Mouse (Mus musculus): ENCODE results near the gene Slc6a6. TPM values are rescaled to one million over a fixed set of nuclear protein-coding genes. Genes with fewer than 3 reads are reported as not detected.
A peak's percentile ranks its signal among the peaks of the same experiment; 100 is the strongest.

Gene Slc6a6
- polyA plus RNA-seq, 2 experiments: 7.5 to 8.0 TPM

DNA sequence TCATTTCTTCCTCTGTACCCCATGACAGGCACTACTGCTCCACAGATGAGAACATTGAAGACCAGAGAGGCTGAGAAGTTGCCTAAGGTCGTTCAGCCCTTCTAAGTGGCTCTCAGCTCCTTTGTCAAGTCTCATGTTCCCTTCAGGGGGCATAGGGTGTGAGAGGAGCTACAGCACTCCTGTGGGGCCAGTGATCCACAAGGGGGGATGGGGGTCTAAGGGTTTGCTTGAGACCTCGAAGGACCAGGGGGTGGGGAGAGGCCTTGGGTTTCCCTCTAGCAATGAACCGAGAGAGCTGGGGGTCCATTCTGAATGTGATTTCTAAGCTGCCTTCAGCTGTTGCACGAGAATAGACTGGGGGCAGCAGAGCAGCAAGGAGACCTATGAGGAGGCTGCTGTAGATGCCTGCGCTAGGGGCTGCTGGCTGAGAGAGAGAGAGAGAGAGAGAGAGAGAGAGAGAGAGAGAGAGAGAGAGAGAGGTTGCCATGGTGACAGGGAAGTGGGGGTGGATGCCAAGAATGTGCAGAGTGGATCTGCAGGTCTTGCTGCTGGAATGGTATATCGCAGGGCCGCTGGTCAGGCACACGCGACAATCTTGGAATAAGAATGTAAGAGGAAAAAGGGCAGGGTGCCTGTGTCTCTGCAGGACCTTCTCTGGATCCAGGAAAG is 36.1 kb downstream of the Slc6a6 start:
- Histone ChIP-seq H3K9me3 (ENCODE audit: control insufficient read depth, low read length) (no peaks in the 10 kb centered on the region), H3K4me3 (ENCODE audit: insufficient read depth in 1 of 2, low read depth in 2 of 2, low read length in 2 of 2) (no peak overlapping the region), H3K27ac (no peak overlapping the region), H3K4me1 (replicated peaks; ENCODE audit: control insufficient read depth in 2 of 2, insufficient read depth in 2 of 2, low read length in 1 of 2) (peaks cover 0 to 12% of the 10 kb centered on the region in 2 experiments; a peak in 1 of 4 replicates), H3K36me3 (replicated peaks; ENCODE audit: control insufficient read depth, insufficient read depth, low read depth) (peaks cover 5% of the 10 kb centered on the region; the same call in 1 of the 2 replicates), H3K4me2 (ENCODE audit: low read depth) (no peak overlapping the region), H3K27me3 (ENCODE audit: control insufficient read depth, insufficient read depth, low read length) (no peaks in the 10 kb centered on the region), H3K9ac (replicated peaks) (no peak overlapping the region)
- ATAC-seq (ENCODE audit: insufficient read depth) (no peak), DNase-seq (ENCODE audit: low read depth in 3 of 3, low spot score in 3 of 3) (no peak)
- 61% methylated on average over 9 of the region's 9 CpGs for WGBS (ENCODE audit: insufficient replicate concordance)
- no peak for TF ChIP-seq CTCF (IDR thresholded peaks at IDR 0.05; ENCODE audit: low read depth)
- no peak for TF ChIP-seq EP300 (IDR thresholded peaks at IDR 0.05; ENCODE audit: low read depth)

DNA sequence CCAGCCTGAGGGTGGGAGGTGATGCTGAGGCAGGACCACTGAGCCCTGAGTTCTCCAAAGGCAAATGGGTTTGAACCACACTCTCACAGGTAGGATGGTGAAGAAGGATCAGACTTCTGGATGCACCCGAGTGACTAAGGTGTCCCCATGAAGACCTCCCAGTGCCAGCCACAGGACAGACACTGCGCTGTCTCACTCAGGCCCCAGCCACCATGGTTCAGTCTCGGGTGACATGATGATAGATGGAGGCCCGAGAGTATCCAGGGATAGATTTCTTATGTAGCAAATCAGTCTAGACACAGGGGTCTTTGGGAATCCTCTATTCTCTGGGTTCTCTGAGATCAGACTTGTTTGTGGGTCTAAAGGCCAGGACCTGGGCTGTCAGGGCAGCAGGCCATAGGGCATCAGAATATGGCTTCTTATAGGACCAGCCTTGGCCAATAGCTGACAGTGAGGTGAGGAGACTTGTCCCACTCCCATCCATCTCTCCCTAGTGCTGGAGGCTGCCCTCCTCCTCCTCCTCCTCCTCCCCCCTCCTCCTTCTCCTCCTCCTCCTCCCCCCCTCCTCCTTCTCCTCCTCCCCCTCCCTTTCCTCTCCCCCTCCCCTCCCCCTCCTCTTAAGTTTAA is 36.8 kb downstream of the Slc6a6 start:
- no peak overlapping the region for H3K9ac ChIP-seq (replicated peaks)
- H3K27ac ChIP-seq: no peak overlapping the region
- WGBS (ENCODE audit: insufficient replicate concordance): 58% methylated on average over 4 of the region's 4 CpGs
- H3K4me1 ChIP-seq (replicated peaks; ENCODE audit: control insufficient read depth in 2 of 2, insufficient read depth in 2 of 2, low read length in 1 of 2): peaks cover 0 to 12% of the 10 kb centered on the region in 2 experiments; a peak in 1 of 4 replicates
- TF ChIP-seq EP300 (IDR thresholded peaks at IDR 0.05; ENCODE audit: low read depth) (no peak), CTCF (IDR thresholded peaks at IDR 0.05; ENCODE audit: low read depth) (no peak)
- ATAC-seq (ENCODE audit: insufficient read depth) (no peak), DNase-seq (ENCODE audit: low read depth in 3 of 3, low spot score in 3 of 3) (no peak)
- no peaks in the 10 kb centered on the region for H3K9me3 ChIP-seq (ENCODE audit: control insufficient read depth, low read length)
- H3K36me3 ChIP-seq (replicated peaks; ENCODE audit: control insufficient read depth, insufficient read depth, low read depth): peaks cover 5% of the 10 kb centered on the region; the same call in 1 of the 2 replicates
- H3K4me3 ChIP-seq (ENCODE audit: insufficient read depth in 1 of 2, low read depth in 2 of 2, low read length in 2 of 2): no peak overlapping the region
- no peaks in the 10 kb centered on the region for H3K27me3 ChIP-seq (ENCODE audit: control insufficient read depth, insufficient read depth, low read length)
- H3K4me2 ChIP-seq (ENCODE audit: low read depth): no peak overlapping the region

DNA sequence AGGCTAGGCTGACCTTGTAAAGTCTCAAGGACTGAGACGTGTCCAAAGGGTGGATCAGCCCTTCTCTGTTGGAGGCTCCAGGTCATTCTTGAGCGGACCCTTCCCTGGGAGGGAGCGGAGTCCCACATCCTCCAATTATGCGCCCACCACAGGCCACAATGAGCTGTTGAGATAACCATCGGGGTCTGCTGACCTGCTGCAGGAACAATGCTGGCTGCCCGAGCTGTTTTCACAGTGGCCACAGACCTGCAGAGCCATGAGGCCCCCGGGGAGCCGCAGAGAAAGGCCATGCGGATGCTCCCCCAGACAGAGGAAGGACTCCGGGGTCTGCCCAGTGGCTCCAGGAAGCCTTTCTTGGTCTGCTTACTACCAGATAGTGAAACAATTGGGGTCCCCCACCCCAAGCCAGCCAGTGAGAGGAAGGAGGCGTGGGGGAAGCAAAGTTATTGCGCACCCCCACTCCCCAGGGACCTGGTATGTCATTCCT is 37.4 kb downstream of the Slc6a6 start:
- Histone ChIP-seq H3K9ac (replicated peaks) (no peak overlapping the region), H3K4me3 (ENCODE audit: insufficient read depth in 1 of 2, low read depth in 2 of 2, low read length in 2 of 2) (no peak overlapping the region), H3K36me3 (replicated peaks; ENCODE audit: control insufficient read depth, insufficient read depth, low read depth) (peaks cover 5% of the 10 kb centered on the region; the same call in 1 of the 2 replicates), H3K4me1 (replicated peaks; ENCODE audit: control insufficient read depth in 2 of 2, insufficient read depth in 2 of 2, low read length in 1 of 2) (peaks cover 0 to 12% of the 10 kb centered on the region in 2 experiments; a peak in 1 of 4 replicates), H3K27ac (no peak overlapping the region), H3K4me2 (ENCODE audit: low read depth) (no peak overlapping the region), H3K9me3 (ENCODE audit: control insufficient read depth, low read length) (no peaks in the 10 kb centered on the region), H3K27me3 (ENCODE audit: control insufficient read depth, insufficient read depth, low read length) (no peaks in the 10 kb centered on the region)
- TF ChIP-seq EP300 (IDR thresholded peaks at IDR 0.05; ENCODE audit: low read depth) (no peak), CTCF (IDR thresholded peaks at IDR 0.05; ENCODE audit: low read depth) (no peak)
- DNase-seq (ENCODE audit: low read depth in 3 of 3, low spot score in 3 of 3) (no peak), ATAC-seq (ENCODE audit: insufficient read depth) (no peak)
- 51% methylated on average over 12 of the region's 12 CpGs for WGBS (ENCODE audit: insufficient replicate concordance)

DNA sequence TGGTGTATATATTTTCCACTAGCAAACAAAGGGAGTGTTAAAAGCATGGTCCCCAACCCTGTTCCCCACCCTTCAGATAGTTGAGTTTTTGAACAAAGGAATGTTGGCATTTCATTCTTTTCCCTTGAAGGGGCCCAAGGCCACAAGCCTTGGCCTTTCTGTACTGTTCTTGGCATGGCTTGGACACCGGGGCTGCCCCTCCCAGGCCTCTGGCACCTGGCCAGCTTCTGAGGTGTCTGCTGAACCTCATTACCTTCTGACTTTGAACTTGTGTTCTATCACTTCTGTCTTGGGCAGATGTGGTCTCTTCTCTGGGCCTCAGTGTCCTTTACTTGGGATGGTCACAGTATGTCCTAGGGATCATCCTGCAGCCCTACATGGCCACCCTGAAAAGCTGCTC is 43.5 kb downstream of the Slc6a6 start:
- WGBS (ENCODE audit: insufficient replicate concordance): 52% methylated on average over 1 of the region's 1 CpGs
- no peak overlapping the region for H3K4me2 ChIP-seq (ENCODE audit: low read depth)
- H3K27me3 ChIP-seq (ENCODE audit: control insufficient read depth, insufficient read depth, low read length): no peaks in the 10 kb centered on the region
- no peak overlapping the region for H3K9ac ChIP-seq (replicated peaks)
- peaks cover 5% of the 10 kb centered on the region for H3K36me3 ChIP-seq (replicated peaks; ENCODE audit: control insufficient read depth, insufficient read depth, low read depth)
- H3K27ac ChIP-seq: no peak overlapping the region
- H3K9me3 ChIP-seq (ENCODE audit: control insufficient read depth, low read length): no peaks in the 10 kb centered on the region
- ATAC-seq (ENCODE audit: insufficient read depth): no peak
- H3K4me3 ChIP-seq (ENCODE audit: insufficient read depth in 1 of 2, low read depth in 2 of 2, low read length in 2 of 2): no peak overlapping the region
- H3K4me1 ChIP-seq (replicated peaks; ENCODE audit: control insufficient read depth in 2 of 2, insufficient read depth in 2 of 2, low read length in 1 of 2): no peaks in the 10 kb centered on the region
- TF ChIP-seq EP300 (IDR thresholded peaks at IDR 0.05; ENCODE audit: low read depth) (no peak), CTCF (IDR thresholded peaks at IDR 0.05; ENCODE audit: low read depth) (no peak)
- DNase-seq (ENCODE audit: low read depth in 3 of 3, low spot score in 3 of 3): no peak

DNA sequence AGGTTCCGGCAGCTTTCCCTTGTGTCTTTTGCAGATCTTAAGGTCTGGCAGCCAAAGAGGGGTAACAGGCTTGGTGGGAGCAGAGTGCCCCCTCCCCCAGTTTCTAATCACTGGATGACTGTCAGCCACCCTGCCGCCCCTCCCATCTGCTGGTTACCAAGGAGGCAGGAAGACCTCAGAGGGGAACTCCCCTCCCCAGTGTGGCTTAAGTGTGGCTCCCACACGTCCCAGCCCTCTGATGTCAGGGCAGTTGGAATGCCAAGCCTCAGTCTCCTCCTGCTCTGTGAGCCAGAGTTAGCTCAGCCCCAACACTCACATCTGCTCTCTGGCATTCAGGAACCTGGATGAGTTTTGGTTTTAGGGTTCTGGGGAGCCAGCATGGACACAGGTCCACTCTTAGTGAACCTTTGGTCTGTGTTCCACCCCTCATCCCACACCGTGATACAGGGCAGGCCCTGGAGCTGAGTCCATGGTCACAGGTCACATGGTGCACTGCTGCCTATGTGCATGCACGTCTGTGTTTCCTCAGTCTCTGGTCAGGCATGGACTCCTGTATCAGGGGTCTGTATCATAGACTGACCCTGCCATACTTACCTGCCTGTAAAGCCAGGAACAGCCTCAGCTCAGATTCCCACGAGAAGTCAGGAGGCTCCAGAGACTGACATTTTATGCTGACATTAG is 45.2 kb downstream of the Slc6a6 start:
- Histone ChIP-seq H3K4me1 (replicated peaks; ENCODE audit: control insufficient read depth in 2 of 2, insufficient read depth in 2 of 2, low read length in 1 of 2) (no peaks in the 10 kb centered on the region), H3K4me2 (ENCODE audit: low read depth) (no peak overlapping the region), H3K9me3 (ENCODE audit: control insufficient read depth, low read length) (no peaks in the 10 kb centered on the region), H3K27ac (no peak overlapping the region), H3K4me3 (ENCODE audit: insufficient read depth in 1 of 2, low read depth in 2 of 2, low read length in 2 of 2) (no peak overlapping the region), H3K9ac (replicated peaks) (no peak overlapping the region), H3K36me3 (replicated peaks; ENCODE audit: control insufficient read depth, insufficient read depth, low read depth) (no peaks in the 10 kb centered on the region; the same call in none of the 2 replicates), H3K27me3 (ENCODE audit: control insufficient read depth, insufficient read depth, low read length) (no peaks in the 10 kb centered on the region)
- TF ChIP-seq CTCF (IDR thresholded peaks at IDR 0.05; ENCODE audit: low read depth) (no peak), EP300 (IDR thresholded peaks at IDR 0.05; ENCODE audit: low read depth) (no peak)
- DNase-seq (ENCODE audit: low read depth in 3 of 3, low spot score in 3 of 3) (no peak), ATAC-seq (ENCODE audit: insufficient read depth) (peak; percentile 34; the same call in 1 of the 2 replicates)
- 66% methylated on average over 6 of the region's 6 CpGs for whole genome bisulfite sequencing (ENCODE audit: insufficient replicate concordance)
